Mouse (Mus musculus) megakaryocyte-erythroid progenitor cell, adult 5-6 weeks (primary cell): Measurements from ENCODE around the gene Gng13. TPM values are rescaled to one million over a fixed set of nuclear protein-coding genes. Genes with fewer than 3 reads are reported as not detected.
A peak's percentile ranks its signal among the peaks of the same experiment; 100 is the strongest.

Source experiments
- ATAC-seq: replicated peaks from 2 replicates; pipeline ENCODE4 v1.8.0; 2016; ENCODE audit warnings: mild to moderate bottlenecking, inconsistent platforms; ENCODE audit not compliant: severe bottlenecking, poor library complexity, low FRiP score, low TSS enrichment
- total RNA-seq, 2 experiments: library from RNA; stranded (forward) in 1 of 2; stranded (reverse) in 1 of 2; fragments of 200-1000, 215-1000 nt in 1 of 2; fragments of >200 nt in 1 of 2; fragmentation: Nextera tagmentation in 1 of 2; gene quantifications; 2 replicates each; pipeline ENCODE4 v1.2.3; 2014 to 2017

Gene Gng13
- total RNA-seq (2014; fragmentation: Nextera tagmentation) (not detected in 2 replicates), total RNA-seq (2017) (not detected in 2 replicates)

GRCm38 (mm10) chr17:25716711-25717637, at the start of gene Gng13:
Gng13 (plus strand) TSS chr17:25717171.
- ATAC-seq, result no peak

- no peak for ATAC-seq
Measured at GRCm38 (mm10) chr17:25668481-25669055, 48.4 kb upstream of the Gng13 start.

- no peak for ATAC-seq
Measured at GRCm38 (mm10) chr17:25672982-25673381, 44.0 kb upstream of the Gng13 start.

GRCm38 (mm10) chr17:25677969-25678368, 39.0 kb upstream of the Gng13 start:
- ATAC-seq, result no peak

- ATAC-seq, result no peak
Measured at GRCm38 (mm10) chr17:25679818-25680217, 37.2 kb upstream of the Gng13 start.

GRCm38 (mm10) chr17:25681636-25682035, 35.3 kb upstream of the Gng13 start:
- no peak for ATAC-seq

GRCm38 (mm10) chr17:25686323-25686722, 30.6 kb upstream of the Gng13 start:
- no peak for ATAC-seq

GRCm38 (mm10) chr17:25688922-25689321, 28.0 kb upstream of the Gng13 start:
- no peak for ATAC-seq

- no peak for ATAC-seq
Measured at GRCm38 (mm10) chr17:25696263-25696662, 20.7 kb upstream of the Gng13 start.

GRCm38 (mm10) chr17:25698446-25698845, 18.5 kb upstream of the Gng13 start:
- peak; percentile 80 for ATAC-seq

GRCm38 (mm10) chr17:25700863-25701496, 16.0 kb upstream of the Gng13 start:
- ATAC-seq, result no peak

- no peak for ATAC-seq
Measured at GRCm38 (mm10) chr17:25709994-25710393, 7.0 kb upstream of the Gng13 start.

- no peak for ATAC-seq
Measured at GRCm38 (mm10) chr17:25711136-25711535, 5.8 kb upstream of the Gng13 start.

GRCm38 (mm10) chr17:25715627-25716026, 1.3 kb upstream of the Gng13 start:
- ATAC-seq, result no peak

- no peak for ATAC-seq
Measured at GRCm38 (mm10) chr17:25716130-25716529, 841 bp upstream of the Gng13 start.

GRCm38 (mm10) chr17:25717691-25718090, 720 bp downstream of the Gng13 start:
- ATAC-seq, result no peak

GRCm38 (mm10) chr17:25721476-25721875, 4.5 kb downstream of the Gng13 start:
- ATAC-seq, result no peak

GRCm38 (mm10) chr17:25723470-25723869, 6.5 kb downstream of the Gng13 start:
- ATAC-seq, result no peak

- ATAC-seq, result no peak
Measured at GRCm38 (mm10) chr17:25723919-25724318, 6.9 kb downstream of the Gng13 start.

- ATAC-seq, result no peak
Measured at GRCm38 (mm10) chr17:25725264-25725663, 8.3 kb downstream of the Gng13 start.
